Comparison of ENCODE assay signal across 8 mouse cellular contexts in the genomic region with DNA sequence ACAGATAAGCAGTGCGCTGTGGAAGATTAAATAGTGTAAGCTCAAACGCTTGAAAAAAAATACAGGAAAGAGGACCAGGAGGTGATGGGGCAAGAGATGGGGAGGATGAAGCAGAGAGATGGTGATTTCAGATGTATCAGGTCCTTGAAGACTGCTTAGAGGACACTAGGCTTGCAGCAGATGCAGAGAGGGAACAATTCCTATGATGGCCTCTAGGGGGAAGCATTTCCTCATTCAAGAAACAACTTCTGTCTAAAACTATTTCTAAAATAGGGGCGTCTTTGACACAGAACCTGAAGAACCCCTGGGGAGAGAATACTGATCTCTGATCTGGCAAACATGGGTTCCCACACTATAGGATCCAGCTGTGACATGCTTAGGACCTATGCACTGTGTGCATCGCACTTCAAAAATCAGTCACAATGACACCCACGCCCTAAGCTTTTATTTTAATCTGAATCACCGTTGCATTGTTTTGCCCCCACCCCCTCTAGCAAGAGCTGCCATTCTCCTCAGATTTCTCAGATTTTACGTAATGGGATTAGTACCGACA. TPM values are rescaled to one million over a fixed set of nuclear protein-coding genes. Genes with fewer than 3 reads are reported as not detected.
DNase-seq lines count a peak whose midpoint lies in the region; ATAC-seq and TF ChIP-seq lines count a peak whose summit lies in the region.

No protein-coding gene starts in this region.

- H3K9me3 ChIP-seq in heart, postnatal 0 days (replicated peaks; ENCODE audit: control insufficient read depth, low read length) = peaks cover 4% of the 10 kb centered on the region; the same call in 1 of the 2 replicates
- no peaks in the 10 kb centered on the region for H3K9me3 ChIP-seq in heart, embryonic 11.5 days (replicated peaks; ENCODE audit: control insufficient read depth, low read length)
- H3K9me3 ChIP-seq in CH12.LX (replicated peaks; ENCODE audit: low read length) = peaks cover 5% of the 10 kb centered on the region
- H3K9me3 ChIP-seq in midbrain, embryonic 13.5 days = 0 out of 2 replicates have a peak, but pooled peaks cover 5% of the 10 kb centered on the region

- no peaks in the 10 kb centered on the region for H3K36me3 ChIP-seq in heart, postnatal 0 days (replicated peaks; ENCODE audit: control insufficient read depth, insufficient read depth, low read length)
- H3K36me3 ChIP-seq in heart, embryonic 11.5 days (ENCODE audit: control insufficient read depth, insufficient read depth, low read length) = no peaks in the 10 kb centered on the region
- no peaks in the 10 kb centered on the region for H3K36me3 ChIP-seq in CH12.LX (replicated peaks in 1 of 2; ENCODE audit: control insufficient read depth in 1 of 2, insufficient read depth in 1 of 2, low read length in 1 of 2)
- H3K36me3 ChIP-seq in midbrain, embryonic 13.5 days = no peaks in the 10 kb centered on the region

- H3K4me3 ChIP-seq in heart, postnatal 0 days (ENCODE audit: low read depth, low read length) = no peak overlapping the region
- no peak overlapping the region for H3K4me3 ChIP-seq in heart, embryonic 11.5 days (ENCODE audit: low read depth, low read length)
- H3K4me3 ChIP-seq in CH12.LX (replicated peaks in 1 of 3; ENCODE audit: low read depth in 2 of 3, low read length in 2 of 3, poor library complexity in 1 of 3) = no peak overlapping the region
- no peak overlapping the region for H3K4me3 ChIP-seq in midbrain, embryonic 13.5 days (replicated peaks)

- H3K9ac ChIP-seq in heart, postnatal 0 days (replicated peaks; ENCODE audit: low read depth, low read length) = no peak overlapping the region
- H3K9ac ChIP-seq in heart, embryonic 11.5 days (ENCODE audit: low read depth, low read length) = no peak overlapping the region
- H3K9ac ChIP-seq in CH12.LX (ENCODE audit: insufficient read depth, low read depth) = no peak overlapping the region
- H3K9ac ChIP-seq in midbrain, embryonic 13.5 days (replicated peaks) = no peak overlapping the region

- no peaks in the 10 kb centered on the region for H3K79me2 ChIP-seq in CH12.LX (replicated peaks; ENCODE audit: control insufficient read depth, extremely low read depth, insufficient read depth, poor library complexity, severe bottlenecking)

- dilution Hi-C loops in CH12.LX (cut with MboI; ENCODE audit: extremely low pct_ligation_motif_present, extremely low pct_unique_long_range_greater_than_20kb, low sequenced_read_pairs) = no loop called here

- DNase-seq in heart, postnatal 0 days (ENCODE audit: low spot score) = peak; percentile 50
- DNase-seq in CH12.LX (ENCODE audit: extremely low read depth) = peak; percentile 53
- peak; percentile 36 for DNase-seq in cerebellum, adult 9-11 months
- DNase-seq in frontal cortex, adult 2 months (ENCODE audit: extremely low spot score in 1 of 2, low spot score in 1 of 2) = peak; percentile 58 to 87
- DNase-seq in layer of hippocampus, adult 9-10 months (ENCODE audit: low spot score) = peak; percentile 71
- peak; percentile 56 for DNase-seq in thymus, postnatal 4 days

- in situ Hi-C loops in CH12.LX (cut with MboI; ENCODE audit: low pct_ligation_motif_present, low pct_unique_long_range_greater_than_20kb, low sequenced_read_pairs) = loop anchor here (10.0 kb wide), 1 partner anchor 280 kb away; a partner anchor contains a TSS

- ATAC-seq in heart, postnatal 0 days (ENCODE audit: insufficient read depth, low read depth) = no peak
- ATAC-seq in heart, embryonic 11.5 days (replicated peaks; ENCODE audit: insufficient number of reproducible peaks, low FRiP score, low TSS enrichment) = no peak
- peak; percentile 71 for ATAC-seq in midbrain, embryonic 13.5 days

- peaks cover 8% of the 10 kb centered on the region; the same call in 1 of the 2 replicates for H3K27me3 ChIP-seq in heart, postnatal 0 days (ENCODE audit: control insufficient read depth, insufficient read depth, low read length)
- H3K27me3 ChIP-seq in heart, embryonic 11.5 days (ENCODE audit: control insufficient read depth, insufficient read depth, low read length) = peaks cover 7% of the 10 kb centered on the region; the same call in 1 of the 2 replicates
- peaks cover 87% of the 10 kb centered on the region for H3K27me3 ChIP-seq in CH12.LX (replicated peaks)
- H3K27me3 ChIP-seq in midbrain, embryonic 13.5 days = no peaks in the 10 kb centered on the region

- TF ChIP-seq POLR2A in CH12.LX (IDR thresholded peaks at IDR 0.05; ENCODE audit: low read depth, low read length) = no peak

- no peak for TF ChIP-seq EP300 in heart, postnatal 0 days (IDR thresholded peaks at IDR 0.05; ENCODE audit: low read depth)
- no peak for TF ChIP-seq EP300 in CH12.LX (IDR thresholded peaks at IDR 0.05; ENCODE audit: low read length)

- peak; percentile 94 for TF ChIP-seq RAD21 in CH12.LX (IDR thresholded peaks at IDR 0.05; ENCODE audit: low read depth, low read length)

- H3K4me2 ChIP-seq in heart, postnatal 0 days (ENCODE audit: low read depth, low read length) = no peak overlapping the region
- H3K4me2 ChIP-seq in heart, embryonic 11.5 days = no peak overlapping the region
- H3K4me2 ChIP-seq in CH12.LX (ENCODE audit: insufficient read depth, low read depth, poor library complexity, severe bottlenecking) = no peak overlapping the region
- no peak overlapping the region for H3K4me2 ChIP-seq in midbrain, embryonic 13.5 days (replicated peaks)

- peak; percentile 70 for TF ChIP-seq CTCF in heart, postnatal 0 days (IDR thresholded peaks at IDR 0.05; ENCODE audit: low read depth)
- peak; percentile 92 to 97 for TF ChIP-seq CTCF in CH12.LX (conservative IDR thresholded peaks at IDR 0.05 in 1 of 2, IDR thresholded peaks at IDR 0.05 in 1 of 2; ENCODE audit: low read depth in 2 of 2, low read length in 2 of 2)

- no peak overlapping the region for H3K27ac ChIP-seq in heart, postnatal 0 days (ENCODE audit: low read depth)
- H3K27ac ChIP-seq in heart, embryonic 11.5 days (ENCODE audit: low read depth, low read length) = no peak overlapping the region
- no peak overlapping the region for H3K27ac ChIP-seq in CH12.LX (ENCODE audit: insufficient read depth, low read depth)
- no peak overlapping the region for H3K27ac ChIP-seq in midbrain, embryonic 13.5 days

- no peaks in the 10 kb centered on the region for H3K4me1 ChIP-seq in heart, postnatal 0 days (ENCODE audit: control insufficient read depth, insufficient read depth)
- H3K4me1 ChIP-seq in heart, embryonic 11.5 days (ENCODE audit: control insufficient read depth, insufficient read depth, low read length) = no peaks in the 10 kb centered on the region
- H3K4me1 ChIP-seq in CH12.LX (ENCODE audit: control insufficient read depth in 1 of 2, insufficient read depth in 2 of 2) = no peaks in the 10 kb centered on the region
- 0 out of 2 replicates have a peak, but pooled peaks cover 6% of the 10 kb centered on the region for H3K4me1 ChIP-seq in midbrain, embryonic 13.5 days (replicated peaks)

- whole genome bisulfite sequencing in heart, postnatal 0 days = 26% methylated on average over 8 of the region's 8 CpGs
- 25% methylated on average over 8 of the region's 8 CpGs for WGBS in heart, embryonic 11.5 days (ENCODE audit: insufficient replicate concordance)
- 33% methylated on average over 8 of the region's 8 CpGs for WGBS in midbrain, embryonic 13.5 days

TF ChIP-seq in CH12.LX, 34 proteins besides CTCF, POLR2A, EP300 and RAD21:
- peak; percentile 63 for TF ChIP-seq SMC3 (IDR thresholded peaks at IDR 0.05; ENCODE audit: low read depth, low read length)
- no peak for TF ChIP-seq POLR2AphosphoS2 (IDR thresholded peaks at IDR 0.05; ENCODE audit: low read depth, low read length)

RNA-seq across cellular contexts. Expression of a gene that starts 10.5 kb away (rescaled TPM):
- 0.31 and 1.0 TPM in 2 replicates for total RNA-seq in heart, postnatal 0 days (2014; rRNA removed; ENCODE audit: low replicate concordance)
- 0.11 and 0.18 TPM in 2 replicates for polyA plus RNA-seq in heart, postnatal 0 days (2015; fragmentation: Nextera tagmentation; extraction: Ambion mirVana)
- polyA plus RNA-seq in heart, embryonic 11.5 days (2014; fragmentation: Nextera tagmentation; extraction: Ambion mirVana) = 0.25 and 0.52 TPM in 2 replicates
- total RNA-seq in CH12.LX (2012; rRNA removed) = not detected in 2 replicates
- total RNA-seq in CH12.LX (2014; rRNA removed) = not detected in 2 replicates
- not detected in 2 replicates for polyA plus RNA-seq in CH12.LX (2012; ENCODE audit: insufficient read length, low read depth)
- polyA plus RNA-seq in frontal cortex, adult 2 months (2012; rRNA removed) = 103 and 104 TPM in 2 replicates
- polyA plus RNA-seq in midbrain, embryonic 13.5 days (2015; fragmentation: Nextera tagmentation; extraction: Ambion mirVana) = 62.3 and 99.1 TPM in 2 replicates

Comparison
In these comparisons a context has a peak if more than half of its experiments do, and no peak if none do; other contexts are left out.
1. RNA of a gene that starts 10.5 kb away (polyA plus RNA-seq): 103 to 104 TPM in frontal cortex, adult 2 months and 62.3 to 99.1 TPM in midbrain, embryonic 13.5 days; 0.25 to 0.52 TPM in heart, embryonic 11.5 days, 0.11 to 0.18 TPM in heart, postnatal 0 days and not detected in CH12.LX; every median in the first group is over 10 times any median in the second.
2. Peak in every context shown above with its lines, with median percentiles within 50 percentile points of each other: DNase-seq.